Mouse (Mus musculus) hindbrain, embryonic 14.5 days (tissue): Measurements from ENCODE around the gene Gm10309. TPM values are rescaled to one million over a fixed set of nuclear protein-coding genes. Genes with fewer than 3 reads are reported as not detected.

Experiments
- ATAC-seq: fragments of 200-750 bp; cut with Nextera tagmentation; 2 replicates; pipeline ENCODE4 v1.8.0; 2017; ENCODE audit warnings: moderate number of reproducible peaks, mild to moderate bottlenecking, moderate TSS enrichment, moderate library complexity; ENCODE audit not compliant: low FRiP score
- DNase-seq: peaks from one replicate; pipeline ENCODE4 v3.0.0-alpha.2; 2015; ENCODE audit warnings: low spot score
- H3K27ac ChIP-seq: fragments of 300-500 bp; sonication (generic); 2 replicates; pipeline ENCODE4 v1.5.1; 2014; ENCODE audit warnings: mild to moderate bottlenecking, moderate library complexity
- H3K27me3 ChIP-seq: fragments of 300-500 bp; sonication (generic); 2 replicates; pipeline ENCODE4 v1.6.1; 2014; ENCODE audit warnings: mild to moderate bottlenecking, low read length, mixed read lengths; ENCODE audit not compliant: control insufficient read depth, insufficient read depth
- H3K36me3 ChIP-seq: fragments of 300-500 bp; sonication (generic); replicated peaks from 2 replicates; pipeline ENCODE4 v1.6.1; 2014; ENCODE audit not compliant: control insufficient read depth, insufficient read depth
- H3K4me1 ChIP-seq: fragments of 300-500 bp; sonication (generic); replicated peaks from 2 replicates; pipeline ENCODE4 v1.6.1; 2014; ENCODE audit warnings: antibody characterized with exemption, low read length, mixed read lengths; ENCODE audit not compliant: control insufficient read depth, insufficient read depth
- H3K4me2 ChIP-seq: fragments of 300-500 bp; sonication (generic); replicated peaks from 2 replicates; pipeline ENCODE4 v1.6.1; 2014; ENCODE audit warnings: mild to moderate bottlenecking, moderate library complexity
- H3K4me3 ChIP-seq: fragments of 300-500 bp; sonication (generic); replicated peaks from 2 replicates; pipeline ENCODE4 v1.5.1; 2014; ENCODE audit warnings: mild to moderate bottlenecking, low read length
- H3K9ac ChIP-seq: fragments of 300-500 bp; sonication (generic); 2 replicates; pipeline ENCODE4 v1.6.1; 2014
- H3K9me3 ChIP-seq: fragments of 300-500 bp; sonication (generic); 2 replicates; pipeline ENCODE4 v1.6.1; 2016; ENCODE audit warnings: low read length; ENCODE audit not compliant: control insufficient read depth
- WGBS: fragments of 180-500 bp; shearing (Covaris S2); extraction: QIAGEN DNeasy Blood & Tissue Kit; methylation state at CpG from one replicate; pipeline ENCODE4 v1.1.7; 2014; 5-methylcytosine and 5-hydroxymethylcytosine counted together
- polyA plus RNA-seq: library from polyadenylated mRNA; unstranded; fragments of >200 nt; fragmentation: Nextera tagmentation; extraction: Ambion mirVana; gene quantifications from 2 replicates; pipeline ENCODE4 v1.2.1, GENCODE M21; 2014

Gm10309 gene
- polyA plus RNA-seq, 1 experiment from 2014 or later, result 0.62 TPM

- Histone ChIP-seq H3K4me3 (no peak overlapping the region), H3K4me1 (no peaks in the 10 kb centered on the region), H3K9me3 (no peaks in the 10 kb centered on the region), H3K4me2 (no peak overlapping the region), H3K27ac (no peak overlapping the region), H3K36me3 (no peaks in the 10 kb centered on the region), H3K9ac (no peak overlapping the region), H3K27me3 (no peaks in the 10 kb centered on the region)
- WGBS, result 96% methylated on average over 11 of the region's 11 CpGs
- ATAC-seq (no peak), DNase-seq (no peak)
Measured at GRCm38 (mm10) chr17:86521252-86521651, 16.2 kb upstream of the Gm10309 start.

- 93% methylated on average over 7 of the region's 7 CpGs for WGBS
- Histone ChIP-seq H3K9me3 (no peaks in the 10 kb centered on the region), H3K27ac (no peak overlapping the region), H3K36me3 (no peaks in the 10 kb centered on the region), H3K27me3 (no peaks in the 10 kb centered on the region), H3K4me3 (no peak overlapping the region), H3K9ac (no peak overlapping the region), H3K4me2 (no peak overlapping the region), H3K4me1 (no peaks in the 10 kb centered on the region)
- DNase-seq (no peak), ATAC-seq (no peak)
Measured at GRCm38 (mm10) chr17:86518604-86519003, 13.6 kb upstream of the Gm10309 start.

GRCm38 (mm10) chr17:86516630-86517029 lies 11.6 kb upstream of the Gm10309 start:
- no peak overlapping the region for H3K27ac ChIP-seq
- 84% methylated on average over 5 of the region's 5 CpGs for WGBS
- H3K9ac ChIP-seq, result no peak overlapping the region
- no peak overlapping the region for H3K4me3 ChIP-seq
- no peaks in the 10 kb centered on the region for H3K4me1 ChIP-seq
- no peaks in the 10 kb centered on the region for H3K9me3 ChIP-seq
- no peaks in the 10 kb centered on the region for H3K36me3 ChIP-seq
- H3K4me2 ChIP-seq, result no peak overlapping the region
- ATAC-seq, result no peak
- H3K27me3 ChIP-seq, result no peaks in the 10 kb centered on the region
- no peak for DNase-seq

- H3K9ac ChIP-seq, result no peak overlapping the region
- no peaks in the 10 kb centered on the region for H3K27me3 ChIP-seq
- H3K27ac ChIP-seq, result no peak overlapping the region
- H3K36me3 ChIP-seq, result no peaks in the 10 kb centered on the region
- no peaks in the 10 kb centered on the region for H3K9me3 ChIP-seq
- no peak for ATAC-seq
- H3K4me3 ChIP-seq, result no peak overlapping the region
- no peak for DNase-seq
- WGBS, result 87% methylated on average over 13 of the region's 13 CpGs
- no peaks in the 10 kb centered on the region for H3K4me1 ChIP-seq
- no peak overlapping the region for H3K4me2 ChIP-seq
Measured at GRCm38 (mm10) chr17:86514974-86515620, 10.1 kb upstream of the Gm10309 start.

GRCm38 (mm10) chr17:86509871-86510270 lies 4.8 kb upstream of the Gm10309 start:
- Histone ChIP-seq H3K27ac (no peak overlapping the region), H3K4me2 (no peak overlapping the region), H3K9ac (no peak overlapping the region), H3K9me3 (no peaks in the 10 kb centered on the region), H3K27me3 (no peaks in the 10 kb centered on the region), H3K36me3 (no peaks in the 10 kb centered on the region), H3K4me1 (no peaks in the 10 kb centered on the region), H3K4me3 (no peak overlapping the region)
- DNase-seq (no peak), ATAC-seq (no peak)
- 79% methylated on average over 5 of the region's 5 CpGs for WGBS

- no peak overlapping the region for H3K9ac ChIP-seq
- H3K4me1 ChIP-seq, result no peaks in the 10 kb centered on the region
- no peak overlapping the region for H3K4me2 ChIP-seq
- H3K36me3 ChIP-seq, result no peaks in the 10 kb centered on the region
- H3K4me3 ChIP-seq, result no peak overlapping the region
- no peak for ATAC-seq
- no peak for DNase-seq
- H3K9me3 ChIP-seq, result no peaks in the 10 kb centered on the region
- no peak overlapping the region for H3K27ac ChIP-seq
- no peaks in the 10 kb centered on the region for H3K27me3 ChIP-seq
- 90% methylated on average over 3 of the region's 3 CpGs for WGBS
Measured at GRCm38 (mm10) chr17:86508212-86508490, 3.1 kb upstream of the Gm10309 start.

- H3K27me3 ChIP-seq, result no peaks in the 10 kb centered on the region
- no peaks in the 10 kb centered on the region for H3K4me1 ChIP-seq
- ATAC-seq, result no peak
- no peak overlapping the region for H3K9ac ChIP-seq
- peak overlapping the region; percentile 58; the same call in 1 of the 2 replicates for H3K27ac ChIP-seq
- no peak overlapping the region for H3K4me2 ChIP-seq
- WGBS, result 60% methylated on average over 19 of the region's 19 CpGs
- no peaks in the 10 kb centered on the region for H3K36me3 ChIP-seq
- no peak for DNase-seq
- H3K9me3 ChIP-seq, result no peaks in the 10 kb centered on the region
- H3K4me3 ChIP-seq, result no peak overlapping the region
Measured at GRCm38 (mm10) chr17:86507342-86508211, 2.5 kb upstream of the Gm10309 start.

- DNase-seq (no peak), ATAC-seq (no peak)
- Histone ChIP-seq H3K27me3 (no peaks in the 10 kb centered on the region), H3K9ac (no peak overlapping the region), H3K4me1 (no peaks in the 10 kb centered on the region), H3K27ac (peak overlapping the region; percentile 58; the same call in 1 of the 2 replicates), H3K4me3 (no peak overlapping the region), H3K4me2 (no peak overlapping the region), H3K36me3 (no peaks in the 10 kb centered on the region), H3K9me3 (no peaks in the 10 kb centered on the region)
- 82% methylated on average over 5 of the region's 5 CpGs for WGBS
Measured at GRCm38 (mm10) chr17:86506881-86507280, 1.8 kb upstream of the Gm10309 start.

GRCm38 (mm10) chr17:86503208-86503897 lies 1.7 kb downstream of the Gm10309 start:
- Histone ChIP-seq H3K27me3 (no peaks in the 10 kb centered on the region), H3K9ac (no peak overlapping the region), H3K36me3 (peaks cover 4% of the 10 kb centered on the region; the same call in 1 of the 2 replicates), H3K27ac (no peak overlapping the region), H3K4me2 (no peak overlapping the region), H3K9me3 (no peaks in the 10 kb centered on the region), H3K4me3 (no peak overlapping the region), H3K4me1 (no peaks in the 10 kb centered on the region)
- 96% methylated on average over 9 of the region's 9 CpGs for WGBS
- DNase-seq, result no peak
- no peak for ATAC-seq
